Mouse (Mus musculus) thymus, adult 2 months (tissue): ENCODE measurements around the gene Natd1. TPM values are rescaled to one million over a fixed set of nuclear protein-coding genes. Genes with fewer than 3 reads are reported as not detected.
A peak's percentile ranks its signal among the peaks of the same experiment; 100 is the strongest.

Experiments used
- DNase-seq: peaks from one replicate; pipeline ENCODE4 v3.0.0; 2021
- H3K27ac ChIP-seq: fragments of 200-500 bp; 2 replicates; pipeline ENCODE4 v1.5.1; 2012; ENCODE audit warnings: low read length, control low read depth; ENCODE audit not compliant: control insufficient read depth, insufficient read depth
- H3K27me3 ChIP-seq: fragments of 200-500 bp; 2 replicates; pipeline ENCODE4 v1.6.1; 2012; ENCODE audit warnings: mild to moderate bottlenecking, low read length, moderate library complexity, mixed read lengths; ENCODE audit not compliant: control insufficient read depth, insufficient read depth
- H3K36me3 ChIP-seq: fragments of 200-500 bp; 2 replicates; pipeline ENCODE4 v1.6.1; 2012; ENCODE audit warnings: mild to moderate bottlenecking, low read length, moderate library complexity; ENCODE audit not compliant: control insufficient read depth, insufficient read depth
- H3K4me1 ChIP-seq: fragments of 200-500 bp; replicated peaks from 2 replicates; pipeline ENCODE4 v1.6.1; 2012; ENCODE audit warnings: low read length; ENCODE audit not compliant: control insufficient read depth, insufficient read depth
- H3K4me3 ChIP-seq: fragments of 200-500 bp; 2 replicates; pipeline ENCODE4 v1.5.1; 2012; ENCODE audit warnings: mild to moderate bottlenecking, low read length, control low read depth, moderate library complexity; ENCODE audit not compliant: control insufficient read depth, insufficient read depth
- CTCF ChIP-seq: fragments of 200-500 bp; IDR thresholded peaks from 2 replicates; pipeline ENCODE4 v1.5.1; 2012; ENCODE audit warnings: mild to moderate bottlenecking, control low read depth, low read length, moderate library complexity, borderline replicate concordance; ENCODE audit not compliant: control insufficient read depth, poor library complexity, insufficient read depth; ENCODE audit errors: extremely low read depth
- POLR2A ChIP-seq: fragments of 200-500 bp; IDR thresholded peaks from 2 replicates; pipeline ENCODE4 v1.6.1; 2012; ENCODE audit warnings: mild to moderate bottlenecking, low read length, control low read depth, moderate library complexity; ENCODE audit not compliant: control insufficient read depth, poor library complexity, insufficient read depth; ENCODE audit errors: extremely low read depth
- WGBS: fragments of 180-500 bp; shearing (Covaris S2); methylation state at CpG from one replicate; pipeline ENCODE4 v1.1.7; 2018; 5-methylcytosine and 5-hydroxymethylcytosine counted together
- polyA plus RNA-seq: library from polyadenylated mRNA; depleted of rRNA; stranded (reverse); fragments of >200 nt; gene quantifications from 2 replicates; pipeline ENCODE4 v1.2.3, GENCODE M21; 2012

Gene Natd1
- polyA plus RNA-seq, 1 experiment, result 62.9 TPM

DNA sequence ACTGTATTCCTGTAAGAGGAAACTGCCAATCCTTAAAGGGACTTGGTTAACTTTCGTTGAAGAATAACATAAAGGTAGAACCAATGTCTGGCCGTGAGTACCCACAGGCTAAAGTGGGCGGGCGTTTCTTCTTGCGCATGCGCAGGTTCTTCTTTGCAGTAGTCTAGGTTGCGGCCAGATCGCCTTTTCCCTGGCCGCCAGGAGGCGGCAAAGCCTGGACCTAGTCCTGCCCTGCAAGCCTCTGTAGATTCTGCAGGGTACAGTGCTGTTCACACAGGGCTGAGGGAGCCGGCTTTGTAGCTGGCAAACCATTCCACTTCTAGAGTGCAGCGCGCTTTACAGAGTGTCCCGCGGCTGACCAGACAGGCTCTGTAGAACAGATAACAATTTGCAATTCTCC is 39.3 kb upstream of the Natd1 start:
- 20% methylated on average over 15 of the region's 15 CpGs for WGBS
- Histone ChIP-seq H3K27ac (no peak overlapping the region), H3K27me3 (no peaks in the 10 kb centered on the region), H3K4me3 (no peak overlapping the region), H3K36me3 (0 out of 2 replicates have a peak, but pooled peaks cover 5% of the 10 kb centered on the region), H3K4me1 (no peaks in the 10 kb centered on the region)
- peak; percentile 70 for DNase-seq
- TF ChIP-seq POLR2A (no peak), CTCF (0 out of 2 replicates have a peak, but pooled peaks have one; percentile 52)

DNA sequence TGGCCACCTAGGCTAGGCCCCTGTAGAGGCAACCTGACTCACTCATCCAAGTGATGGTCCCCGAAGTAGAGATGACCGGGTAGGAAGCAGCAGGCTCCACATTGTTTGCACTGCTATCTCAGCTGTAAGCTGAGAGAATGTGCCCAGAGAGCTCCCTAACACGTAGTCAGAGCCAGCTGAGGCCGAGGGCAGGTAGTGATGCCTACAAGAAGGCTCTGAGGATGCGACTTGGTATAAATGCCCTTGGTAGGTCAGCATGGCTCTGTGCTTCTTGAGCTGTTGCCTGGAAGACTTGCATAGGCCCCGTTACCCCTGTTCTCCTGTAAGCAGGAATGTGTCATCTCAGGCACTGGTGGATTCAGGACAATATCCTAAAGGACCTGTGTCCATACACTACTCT is 38.4 kb upstream of the Natd1 start:
- no peak for DNase-seq

DNA sequence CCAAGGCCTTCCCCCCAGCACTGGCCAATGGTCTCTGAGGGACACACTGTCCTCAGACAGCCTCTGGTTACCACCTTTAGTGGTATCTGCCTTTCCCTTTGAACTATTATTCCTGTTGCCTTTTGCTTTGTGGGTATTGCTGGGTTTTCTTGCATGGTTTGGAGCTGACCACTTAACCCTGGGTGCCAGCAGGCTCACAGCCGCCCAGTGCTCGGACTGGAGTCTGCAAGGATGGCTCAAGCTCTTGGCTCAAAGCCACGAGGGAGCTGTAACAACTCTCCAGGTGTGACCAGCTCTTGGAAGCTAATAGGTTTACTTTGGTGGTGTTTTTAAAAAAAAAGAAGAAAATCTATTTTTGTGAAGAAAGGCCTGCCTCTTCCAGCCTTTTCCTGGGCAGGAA is 37.8 kb upstream of the Natd1 start:
- no peaks in the 10 kb centered on the region for H3K27me3 ChIP-seq
- H3K27ac ChIP-seq, result no peak overlapping the region
- no peaks in the 10 kb centered on the region for H3K4me1 ChIP-seq
- DNase-seq, result no peak
- peaks cover 13% of the 10 kb centered on the region for H3K36me3 ChIP-seq
- 95% methylated on average over 3 of the region's 3 CpGs for WGBS
- H3K4me3 ChIP-seq, result no peak overlapping the region
- no peak for TF ChIP-seq CTCF
- no peak for TF ChIP-seq POLR2A

More for the DNA sequence above, 38.4 kb upstream of the Natd1 start:
- TF ChIP-seq POLR2A (no peak), CTCF (no peak)
- Histone ChIP-seq H3K4me1 (no peaks in the 10 kb centered on the region), H3K27ac (no peak overlapping the region), H3K27me3 (no peaks in the 10 kb centered on the region), H3K4me3 (no peak overlapping the region), H3K36me3 (peaks cover 9% of the 10 kb centered on the region; the same call in 1 of the 2 replicates)
- 98% methylated on average over 6 of the region's 6 CpGs for WGBS

- Histone ChIP-seq H3K27me3 (no peaks in the 10 kb centered on the region), H3K36me3 (peaks cover 18% of the 10 kb centered on the region), H3K27ac (no peak overlapping the region), H3K4me3 (no peak overlapping the region), H3K4me1 (no peaks in the 10 kb centered on the region)
- no peak for DNase-seq
- TF ChIP-seq CTCF, result no peak
- TF ChIP-seq POLR2A, result no peak
- WGBS, result 94% methylated on average over 5 of the region's 5 CpGs
Measured at GRCm38 (mm10) chr11:60951896-60952295, 37.3 kb upstream of the Natd1 start.

- TF ChIP-seq CTCF (no peak), POLR2A (no peak)
- 99% methylated on average over 4 of the region's 4 CpGs for WGBS
- DNase-seq, result no peak
- Histone ChIP-seq H3K4me3 (no peak overlapping the region), H3K36me3 (peaks cover 27% of the 10 kb centered on the region), H3K4me1 (no peaks in the 10 kb centered on the region), H3K27me3 (no peaks in the 10 kb centered on the region), H3K27ac (no peak overlapping the region)
Measured at GRCm38 (mm10) chr11:60945003-60945402, 30.5 kb upstream of the Natd1 start.

DNA sequence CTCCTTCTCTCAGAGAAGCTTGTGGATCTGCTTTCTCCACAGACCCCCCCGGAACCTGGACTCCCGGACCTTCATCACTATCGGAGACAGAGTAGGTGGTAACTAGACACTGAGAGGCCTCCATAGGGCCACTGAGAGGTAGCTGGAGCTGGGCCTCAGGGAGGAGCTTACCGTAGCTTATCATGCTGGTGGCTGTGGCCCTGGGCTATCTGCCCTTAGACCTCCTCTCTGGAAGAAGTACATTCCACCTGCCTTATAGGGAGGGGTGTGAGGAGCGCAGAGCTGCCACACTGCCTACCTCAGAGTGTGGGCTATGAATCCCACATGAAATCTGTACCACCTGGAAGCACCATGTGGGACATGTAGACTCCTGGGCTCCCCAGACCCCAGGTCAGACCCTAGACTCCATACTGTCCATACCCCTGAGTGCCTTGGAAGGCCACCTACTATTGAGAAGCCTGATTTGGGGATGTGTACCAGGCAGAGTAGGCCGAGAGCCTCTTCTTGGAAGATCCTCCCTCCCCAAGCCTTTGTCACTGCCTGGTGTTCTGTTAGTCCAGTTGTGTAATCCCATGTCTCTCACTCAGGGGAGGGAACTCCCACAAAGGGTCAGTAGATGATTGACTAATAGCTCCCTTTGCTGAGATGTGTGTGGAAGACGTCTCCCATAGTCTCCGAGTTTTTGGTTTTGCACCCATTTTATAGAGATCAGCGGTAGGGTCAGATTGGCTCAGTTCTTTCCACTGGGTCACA is 27.9 kb upstream of the Natd1 start:
- Histone ChIP-seq H3K27ac (no peak overlapping the region), H3K4me3 (no peak overlapping the region), H3K36me3 (peaks cover 19% of the 10 kb centered on the region; the same call in 1 of the 2 replicates), H3K4me1 (0 out of 2 replicates have a peak, but pooled peaks cover 4% of the 10 kb centered on the region), H3K27me3 (no peaks in the 10 kb centered on the region)
- WGBS, result 97% methylated on average over 9 of the region's 9 CpGs
- no peak for TF ChIP-seq CTCF
- TF ChIP-seq POLR2A, result no peak
- DNase-seq, result no peak

DNA sequence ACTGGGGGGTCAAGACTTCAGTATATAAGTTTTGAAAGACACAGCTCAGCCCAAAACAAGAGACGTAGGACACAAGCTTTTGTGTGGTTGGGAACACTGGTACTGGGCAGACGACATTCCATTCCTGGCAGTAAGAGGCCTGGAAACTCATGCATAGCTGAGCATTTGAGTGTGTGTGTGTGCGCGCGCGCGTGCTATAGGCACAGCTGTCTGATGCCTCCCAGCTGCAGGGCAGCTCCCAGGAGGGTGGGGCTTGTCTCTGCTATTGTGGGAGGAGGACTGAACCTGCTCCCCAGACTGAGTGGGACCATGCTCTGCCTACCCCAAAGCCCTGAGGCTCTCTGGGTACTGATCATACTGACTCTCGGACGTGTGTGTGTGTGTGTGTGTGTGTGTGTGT is 26.8 kb upstream of the Natd1 start:
- Histone ChIP-seq H3K27ac (no peak overlapping the region), H3K4me3 (no peak overlapping the region), H3K4me1 (0 out of 2 replicates have a peak, but pooled peaks cover 4% of the 10 kb centered on the region), H3K27me3 (no peaks in the 10 kb centered on the region), H3K36me3 (peaks cover 11% of the 10 kb centered on the region; the same call in 1 of the 2 replicates)
- DNase-seq, result no peak
- no peak for TF ChIP-seq CTCF
- TF ChIP-seq POLR2A, result no peak
- WGBS, result 97% methylated on average over 9 of the region's 9 CpGs
